ENCODE assay signal across 7 mouse cellular contexts in the genomic region with DNA sequence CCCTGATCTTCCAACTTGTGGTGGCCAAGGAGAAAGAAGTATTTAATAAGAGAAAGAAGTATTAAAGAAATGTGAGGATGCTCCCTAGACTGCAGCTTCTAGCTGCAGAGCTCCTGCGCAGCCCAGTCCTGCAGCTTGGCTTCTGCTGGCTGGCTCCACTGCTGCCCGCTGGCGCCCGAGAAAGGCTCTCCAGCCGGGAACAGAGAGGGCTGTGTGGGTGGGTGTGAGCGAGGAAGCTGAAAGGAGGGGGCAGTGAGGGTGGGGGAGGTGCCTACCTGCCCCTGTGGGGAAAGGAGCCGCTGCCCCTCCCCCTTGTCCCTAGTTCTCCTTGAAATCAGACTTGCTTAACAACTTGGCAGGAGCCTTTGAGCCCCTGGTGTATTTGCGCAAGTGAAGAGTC. TPM values are rescaled to one million over a fixed set of nuclear protein-coding genes. Genes with fewer than 3 reads are reported as not detected.
DNase-seq lines count a peak whose midpoint lies in the region; ATAC-seq and TF ChIP-seq lines count a peak whose summit lies in the region.

A gene (minus strand): TSS at position 181 of the 400 bp plus-strand sequence.

- ATAC-seq in midbrain, postnatal 0 days (ENCODE audit: low FRiP score), result peak; percentile 65; the same call in 1 of the 2 replicates
- no peak for ATAC-seq in activated CD4-positive, CD25-positive, alpha-beta regulatory T cell, adult 4 months

- TF ChIP-seq CTCF in midbrain, postnatal 0 days (IDR thresholded peaks at IDR 0.05), result no peak

- no peak within 1 kb of the TSS for H3K27ac ChIP-seq in forebrain, embryonic 10.5 days
- no peak within 1 kb of the TSS for H3K27ac ChIP-seq in midbrain, postnatal 0 days (ENCODE audit: low read depth, low read length)
- H3K27ac ChIP-seq in heart, embryonic 10.5 days, result no peak within 1 kb of the TSS

- WGBS in forebrain, embryonic 10.5 days, result 1% methylated on average over 8 of the region's 8 CpGs
- 6% methylated on average over 8 of the region's 8 CpGs for WGBS in midbrain, postnatal 0 days
- WGBS in heart, embryonic 10.5 days, result under 1% methylated on average over 8 of the region's 8 CpGs

- H3K4me1 ChIP-seq in forebrain, embryonic 10.5 days, result peaks cover 7% of the 10 kb centered on the region
- H3K4me1 ChIP-seq in midbrain, postnatal 0 days (ENCODE audit: insufficient read depth, low read length), result peaks cover 2% of the 10 kb centered on the region; the same call in 1 of the 2 replicates
- no peaks in the 10 kb centered on the region for H3K4me1 ChIP-seq in heart, embryonic 10.5 days

- H3K9me3 ChIP-seq in forebrain, embryonic 10.5 days, result no peaks in the 10 kb centered on the region
- H3K9me3 ChIP-seq in midbrain, postnatal 0 days (ENCODE audit: low read length), result no peaks in the 10 kb centered on the region
- no peaks in the 10 kb centered on the region for H3K9me3 ChIP-seq in heart, embryonic 10.5 days

- H3K4me3 ChIP-seq in forebrain, embryonic 10.5 days, result no peak within 1 kb of the TSS
- peak within 1 kb of the TSS; percentile 36 for H3K4me3 ChIP-seq in midbrain, postnatal 0 days (ENCODE audit: low read depth, low read length)
- H3K4me3 ChIP-seq in heart, embryonic 10.5 days, result no peak within 1 kb of the TSS

- peaks cover 22% of the 10 kb centered on the region for H3K27me3 ChIP-seq in forebrain, embryonic 10.5 days (ENCODE audit: poor library complexity, severe bottlenecking)
- peaks cover 16% of the 10 kb centered on the region for H3K27me3 ChIP-seq in midbrain, postnatal 0 days (ENCODE audit: insufficient read depth, low read length)
- H3K27me3 ChIP-seq in heart, embryonic 10.5 days (ENCODE audit: insufficient read depth, poor library complexity, severe bottlenecking), result peaks cover 13% of the 10 kb centered on the region

- no peak within 1 kb of the TSS for H3K9ac ChIP-seq in midbrain, postnatal 0 days (replicated peaks; ENCODE audit: low read length, poor library complexity, severe bottlenecking)

- H3K36me3 ChIP-seq in forebrain, embryonic 10.5 days (replicated peaks), result no peaks in the 10 kb centered on the region
- H3K36me3 ChIP-seq in midbrain, postnatal 0 days (ENCODE audit: insufficient read depth, low read length), result no peaks in the 10 kb centered on the region
- no peaks in the 10 kb centered on the region for H3K36me3 ChIP-seq in heart, embryonic 10.5 days

- peak; percentile 3 for DNase-seq in adrenal gland, postnatal 25 days
- DNase-seq in forebrain, embryonic 10.5 days (ENCODE audit: extremely low spot score, low spot score), result peak; percentile 15
- peak; percentile 14 for DNase-seq in layer of hippocampus, adult 9-11 months
- peak; percentile 25 for DNase-seq in midbrain, postnatal 0 days (ENCODE audit: low spot score)
- DNase-seq in heart, embryonic 10.5 days (ENCODE audit: low spot score), result no peak
- DNase-seq in gastrocnemius, postnatal 10 days, result no peak

- H3K4me2 ChIP-seq in midbrain, postnatal 0 days (ENCODE audit: low read depth, low read length, poor library complexity, severe bottlenecking), result peak within 1 kb of the TSS; percentile 65

RNA-seq across cellular contexts. Expression of the gene that starts here (rescaled TPM):
- total RNA-seq in adrenal gland, postnatal 25 days (2021), result not detected in 2 replicates
- polyA plus RNA-seq in forebrain, embryonic 10.5 days (2016; fragmentation: Nextera tagmentation; extraction: Ambion mirVana), result not detected in 2 replicates
- 2.5 and 3.7 TPM in 2 replicates for total RNA-seq in midbrain, postnatal 0 days (2014; rRNA removed)
- polyA plus RNA-seq in midbrain, postnatal 0 days (2015; fragmentation: Nextera tagmentation; extraction: Ambion mirVana), result 0.74 and 0.86 TPM in 2 replicates
- polyA plus RNA-seq in heart, embryonic 10.5 days (2016; fragmentation: Nextera tagmentation; extraction: Ambion mirVana), result not detected in 2 replicates
- polyA plus RNA-seq in activated CD4-positive, CD25-positive, alpha-beta regulatory T cell, adult 4 months (2017; shearing (Covaris generic)), result not detected
- total RNA-seq in gastrocnemius, postnatal 10 days (2021), result not detected

Comparison
In these comparisons a context has a peak if more than half of its experiments do, and no peak if none do; other contexts are left out.
1. Peak in DNase-seq in adrenal gland, postnatal 25 days; RNA of the gene not detected or under 1 TPM.
2. Peak in DNase-seq in forebrain, embryonic 10.5 days; RNA of the gene not detected or under 1 TPM.
3. DNase-seq: peak in layer of hippocampus, adult 9-11 months (single experiment) and midbrain, postnatal 0 days (single experiment); none in heart, embryonic 10.5 days (single experiment) and gastrocnemius, postnatal 10 days (single experiment).